Mouse (Mus musculus): ENCODE results near the gene Hid1. TPM values are rescaled to one million over a fixed set of nuclear protein-coding genes. Genes with fewer than 3 reads are reported as not detected.
A peak's percentile ranks its signal among the peaks of the same experiment; 100 is the strongest.

Hid1 gene
- total RNA-seq, 2 experiments from 2014 or later = not detected

- ATAC-seq (replicated peaks; ENCODE audit: low FRiP score, low TSS enrichment, poor library complexity, severe bottlenecking) = no peak; the same call in 1 of the 2 replicates
Measured at GRCm38 (mm10) chr11:115344967-115345366, 22.6 kb downstream of the Hid1 start.

GRCm38 (mm10) chr11:115341866-115342265 is 25.7 kb downstream of the Hid1 start:
- ATAC-seq (replicated peaks; ENCODE audit: low FRiP score, low TSS enrichment, poor library complexity, severe bottlenecking) = no peak

- no peak for ATAC-seq (replicated peaks; ENCODE audit: low FRiP score, low TSS enrichment, poor library complexity, severe bottlenecking)
Measured at GRCm38 (mm10) chr11:115341246-115341645, 26.3 kb downstream of the Hid1 start.

DNA sequence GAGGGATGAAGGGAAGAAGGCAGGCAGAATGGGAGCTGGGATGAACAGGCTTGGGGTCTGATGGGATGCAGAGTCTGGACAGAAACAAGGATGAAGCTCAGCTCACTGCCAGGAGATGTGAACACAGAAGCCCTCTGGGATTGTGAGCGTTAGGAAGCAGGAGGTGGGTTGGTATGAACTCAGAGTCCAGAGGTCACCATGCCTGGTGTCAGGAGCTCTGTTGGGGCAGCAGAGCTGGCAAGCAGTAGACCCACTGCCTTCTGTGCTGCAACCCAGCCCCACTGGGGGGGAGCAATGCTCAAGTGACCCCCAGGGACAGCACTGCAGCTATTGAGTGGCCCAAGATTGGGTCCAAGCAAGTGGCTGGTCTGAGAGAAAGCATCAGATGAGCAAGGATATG is 29.7 kb downstream of the Hid1 start:
- no peak for ATAC-seq (replicated peaks; ENCODE audit: low FRiP score, low TSS enrichment, poor library complexity, severe bottlenecking)

- ATAC-seq (replicated peaks; ENCODE audit: low FRiP score, low TSS enrichment, poor library complexity, severe bottlenecking) = no peak
Measured at GRCm38 (mm10) chr11:115337350-115337749, 30.2 kb downstream of the Hid1 start.

DNA sequence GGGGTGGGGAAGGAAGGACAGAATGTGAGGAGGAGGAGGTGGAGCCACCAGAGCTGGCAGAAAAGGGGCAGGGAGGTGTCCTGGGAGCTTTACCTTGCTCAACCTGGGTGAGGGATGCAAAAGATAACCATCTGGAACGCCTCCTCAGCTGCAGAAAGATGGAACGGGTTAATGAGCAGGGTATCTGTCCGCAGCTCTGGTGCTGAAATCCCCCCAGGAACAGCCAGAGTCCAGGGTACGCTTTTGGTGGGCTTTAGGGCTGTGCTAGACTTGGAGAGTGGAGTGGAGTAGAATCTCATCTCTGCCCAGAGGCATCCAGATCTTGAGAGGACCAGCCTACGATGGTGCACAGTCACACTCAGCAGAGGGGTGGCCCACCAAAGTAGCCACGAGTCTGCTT is 31.4 kb downstream of the Hid1 start:
- ATAC-seq (replicated peaks; ENCODE audit: low FRiP score, low TSS enrichment, poor library complexity, severe bottlenecking) = no peak

- no peak for ATAC-seq (replicated peaks; ENCODE audit: low FRiP score, low TSS enrichment, poor library complexity, severe bottlenecking)
Measured at GRCm38 (mm10) chr11:115335223-115335622, 32.3 kb downstream of the Hid1 start.

DNA sequence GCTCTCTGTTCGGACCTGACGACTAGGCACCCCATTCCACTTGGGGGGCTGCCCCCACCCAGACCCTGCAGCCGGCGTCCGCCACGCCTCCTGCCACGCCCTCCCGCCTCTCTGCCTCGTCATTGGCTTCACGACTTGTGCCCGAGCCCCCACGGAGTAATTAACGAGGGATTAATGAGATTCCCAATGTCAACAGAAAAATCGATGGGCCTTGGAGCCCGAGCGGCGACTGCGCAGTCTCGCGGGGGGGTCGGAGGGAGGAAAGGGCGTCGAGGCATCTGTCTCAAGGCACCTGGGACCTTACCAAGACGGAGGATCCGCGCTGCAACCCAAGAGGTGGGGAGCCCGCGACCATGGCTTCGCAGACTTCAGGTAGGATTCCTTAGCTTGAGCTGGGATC is 33.0 kb downstream of the Hid1 start, which contains the start of gene Otop3:
Otop3 (plus strand) TSS at position 201 of the 400 bp plus-strand sequence.
- ATAC-seq (replicated peaks; ENCODE audit: low FRiP score, low TSS enrichment, poor library complexity, severe bottlenecking) = no peak

- peak; percentile 43; the same call in 1 of the 2 replicates for ATAC-seq (replicated peaks; ENCODE audit: low FRiP score, low TSS enrichment, poor library complexity, severe bottlenecking)
Measured at GRCm38 (mm10) chr11:115329339-115329738, 38.2 kb downstream of the Hid1 start.

DNA sequence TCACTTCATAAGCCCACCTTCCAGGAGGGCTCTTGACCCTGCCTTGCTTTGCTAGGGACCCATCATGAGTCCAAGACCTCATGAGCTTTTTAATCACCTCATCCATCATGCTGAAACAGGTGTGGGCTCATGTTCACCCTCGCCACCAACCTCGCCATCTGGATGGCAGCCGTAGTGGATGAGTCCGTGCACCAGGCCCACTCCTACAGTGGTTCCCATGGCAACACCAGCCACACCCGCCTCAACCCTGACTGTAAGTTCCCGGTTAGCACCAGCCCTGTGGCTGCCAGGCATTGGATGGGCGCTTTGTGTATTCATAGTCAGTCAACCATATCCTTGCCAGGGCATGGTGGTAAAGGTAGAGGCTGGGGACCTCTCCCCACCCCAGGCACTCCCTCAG is 40.8 kb downstream of the Hid1 start:
- no peak for ATAC-seq (replicated peaks; ENCODE audit: low FRiP score, low TSS enrichment, poor library complexity, severe bottlenecking)

DNA sequence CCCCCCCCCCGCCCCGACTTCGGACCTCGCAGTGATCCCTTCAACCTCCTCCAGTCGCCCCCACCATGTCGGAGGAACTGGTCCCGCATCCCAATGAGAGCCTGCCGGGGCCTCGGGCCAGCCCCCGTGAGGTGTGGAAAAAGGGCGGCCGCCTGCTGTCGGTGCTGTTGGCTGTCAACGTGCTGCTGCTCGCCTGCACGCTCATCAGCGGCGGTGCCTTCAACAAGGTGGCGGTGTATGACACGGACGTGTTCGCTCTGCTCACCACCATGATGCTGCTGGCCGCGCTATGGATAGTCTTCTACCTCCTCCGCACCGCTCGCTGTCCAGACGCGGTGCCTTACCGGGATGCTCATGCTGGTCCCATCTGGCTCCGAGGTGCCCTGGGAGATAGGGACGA is 44.2 kb downstream of the Hid1 start:
- ATAC-seq (replicated peaks; ENCODE audit: low FRiP score, low TSS enrichment, poor library complexity, severe bottlenecking) = no peak

DNA sequence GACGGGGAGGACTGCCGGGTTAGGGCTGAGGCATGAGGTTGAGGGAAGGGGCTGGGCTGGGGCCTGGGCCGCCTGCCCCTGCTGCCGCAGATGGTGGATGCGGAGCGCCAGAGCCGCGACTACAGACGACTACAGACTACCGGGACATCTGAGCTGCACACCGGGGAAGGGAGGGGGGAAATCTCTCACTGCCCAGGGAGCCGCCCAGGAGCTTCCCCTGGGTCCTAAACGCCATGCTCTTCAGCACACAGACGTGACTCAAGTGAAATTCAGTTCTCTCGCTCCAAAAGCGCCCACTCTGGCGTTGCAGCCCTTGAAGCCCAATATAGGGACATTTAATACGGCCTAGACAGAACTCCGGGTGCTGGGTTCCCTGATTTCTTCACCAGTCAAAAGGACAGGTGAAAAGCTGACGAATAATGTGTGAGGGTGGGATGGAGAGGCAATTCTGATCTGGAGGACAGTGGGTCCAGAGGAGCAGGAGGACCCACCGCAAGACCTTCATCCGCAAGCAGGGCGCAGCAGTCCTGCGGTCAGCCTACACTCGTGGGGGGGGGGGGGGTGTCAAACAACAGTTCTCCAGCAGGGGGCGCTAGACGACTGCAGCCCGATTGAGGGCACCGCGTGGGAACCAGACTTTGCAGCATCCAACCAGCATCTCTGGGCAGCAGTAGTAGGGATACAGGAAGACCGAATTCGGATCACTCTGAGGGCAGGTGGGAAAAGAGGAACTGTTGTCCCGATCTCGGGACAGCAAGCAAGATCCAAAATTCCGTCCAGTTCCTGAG is 45.5 kb downstream of the Hid1 start, which contains the start of gene Ush1g:
Ush1g (minus strand) TSS at position 136 of the 788 bp plus-strand sequence.
- peak; percentile 46 for ATAC-seq (replicated peaks; ENCODE audit: low FRiP score, low TSS enrichment, poor library complexity, severe bottlenecking)

GRCm38 (mm10) chr11:115319704-115320383 is 47.7 kb downstream of the Hid1 start:
- ATAC-seq (replicated peaks; ENCODE audit: low FRiP score, low TSS enrichment, poor library complexity, severe bottlenecking) = peak; percentile 4; the same call in 1 of the 2 replicates

DNA sequence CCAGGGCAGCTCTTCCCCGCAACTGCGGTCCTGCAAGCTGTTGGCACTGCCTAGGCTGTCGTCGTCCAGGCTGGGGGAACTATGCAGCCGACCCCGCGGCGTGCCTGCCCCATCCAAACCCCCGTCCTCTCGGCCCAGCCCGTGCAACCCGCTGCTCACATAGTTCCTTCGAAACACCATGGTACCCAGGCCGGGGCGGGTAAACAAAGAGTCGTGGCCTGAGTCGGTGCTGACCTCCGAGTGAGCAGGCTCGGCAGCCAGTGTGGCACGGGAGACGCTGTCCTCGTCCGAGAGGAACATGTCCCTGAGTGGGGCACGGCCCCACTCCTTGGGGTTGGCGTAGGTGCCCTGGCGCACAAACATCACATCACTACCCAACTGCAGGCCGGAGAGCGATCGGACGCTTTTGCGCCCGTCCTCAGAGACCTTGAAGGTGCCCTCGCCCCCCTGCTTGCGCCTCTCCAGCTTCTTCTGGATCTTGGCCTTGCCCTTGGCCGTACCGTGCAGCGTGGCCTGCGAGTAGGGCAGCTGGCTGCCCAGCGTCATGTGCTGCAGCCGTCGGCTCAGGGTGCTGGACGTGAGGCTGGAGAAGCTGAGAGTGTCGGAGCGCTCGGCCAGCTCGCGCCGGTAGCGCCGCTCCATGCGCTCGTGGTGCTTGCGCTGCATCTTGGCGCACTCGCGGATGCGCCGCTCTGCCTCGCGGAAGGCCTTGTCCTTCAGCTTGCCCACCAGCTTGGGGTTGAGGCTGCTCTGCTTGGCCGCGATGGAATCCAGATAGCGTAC is 49.1 kb downstream of the Hid1 start:
- no peak for ATAC-seq (replicated peaks; ENCODE audit: low FRiP score, low TSS enrichment, poor library complexity, severe bottlenecking)

- no peak for ATAC-seq (replicated peaks; ENCODE audit: low FRiP score, low TSS enrichment, poor library complexity, severe bottlenecking)
Measured at GRCm38 (mm10) chr11:115317204-115317603, 50.4 kb downstream of the Hid1 start.

- ATAC-seq (replicated peaks; ENCODE audit: low FRiP score, low TSS enrichment, poor library complexity, severe bottlenecking) = peak; percentile 52; the same call in 1 of the 2 replicates
Measured at GRCm38 (mm10) chr11:115314249-115314648, 53.3 kb downstream of the Hid1 start.

DNA sequence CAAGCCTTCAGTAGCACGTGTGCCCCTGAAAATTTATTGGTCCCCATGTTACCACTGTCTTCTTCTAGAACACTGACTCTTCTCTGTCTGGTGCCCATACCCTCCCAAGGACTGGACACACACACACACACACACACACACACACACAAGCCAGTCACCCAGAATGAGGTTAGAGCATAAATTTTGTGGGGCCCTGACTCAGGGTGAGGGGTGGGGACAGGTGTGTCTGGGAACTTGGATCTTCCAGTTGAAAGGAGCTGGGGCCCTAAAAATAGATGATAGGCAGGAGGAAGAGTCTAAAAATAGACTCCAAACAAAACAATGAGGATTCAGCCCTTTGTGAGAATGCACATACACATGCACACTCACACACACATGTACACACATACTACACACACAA is 58.8 kb downstream of the Hid1 start:
- no peak for ATAC-seq (replicated peaks; ENCODE audit: low FRiP score, low TSS enrichment, poor library complexity, severe bottlenecking)

DNA sequence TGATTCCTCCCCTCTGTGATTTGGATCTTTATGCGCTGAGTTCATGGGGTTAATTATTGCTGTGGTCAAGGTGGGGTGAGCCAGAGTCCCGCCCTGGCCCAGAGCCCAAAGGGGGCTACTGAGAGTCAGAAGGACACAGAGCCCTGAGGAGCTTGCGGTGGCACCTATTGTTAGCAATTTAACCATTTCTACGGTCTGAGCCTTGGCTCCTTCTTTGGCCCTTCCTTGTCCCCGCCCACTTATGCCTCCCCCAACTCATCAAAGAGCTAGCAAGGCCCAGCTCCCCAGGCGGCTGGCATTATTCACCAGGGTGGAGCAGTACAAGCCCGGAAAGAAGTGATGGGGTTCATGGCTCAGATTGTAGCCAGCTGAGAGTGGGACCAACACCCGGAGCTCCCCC is 60.7 kb downstream of the Hid1 start, which contains the start of gene Otop2:
Otop2 (plus strand) TSS at position 301 of the 400 bp plus-strand sequence.
- no peak for ATAC-seq (replicated peaks; ENCODE audit: low FRiP score, low TSS enrichment, poor library complexity, severe bottlenecking)

DNA sequence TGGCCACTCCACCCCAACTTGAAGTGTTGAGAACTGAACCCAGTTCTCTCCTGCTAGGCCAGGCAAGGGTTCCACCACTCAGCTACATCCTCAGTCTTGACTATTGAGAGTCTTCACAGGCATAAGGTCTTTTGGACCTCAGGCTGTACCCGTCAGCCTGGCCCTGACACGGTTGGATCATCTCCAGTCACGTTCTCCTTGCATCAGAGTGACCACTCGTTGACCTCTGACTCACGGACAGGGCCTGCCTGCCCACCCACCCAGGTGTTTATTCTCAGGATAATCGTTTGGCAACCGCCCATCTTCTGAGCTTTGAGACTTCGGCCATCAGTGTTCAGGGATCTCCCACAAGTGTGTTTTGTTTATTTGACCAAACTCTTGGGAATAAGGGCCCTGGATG is 64.4 kb downstream of the Hid1 start:
- no peak for ATAC-seq (replicated peaks; ENCODE audit: low FRiP score, low TSS enrichment, poor library complexity, severe bottlenecking)

GRCm38 (mm10) chr11:115301351-115301750 is 66.2 kb downstream of the Hid1 start:
- no peak for ATAC-seq (replicated peaks; ENCODE audit: low FRiP score, low TSS enrichment, poor library complexity, severe bottlenecking)
